Mouse (Mus musculus): ENCODE measurements around the gene Tmem164. TPM values are rescaled to one million over a fixed set of nuclear protein-coding genes. Genes with fewer than 3 reads are reported as not detected.

Gene Tmem164
- polyA plus RNA-seq (2012; fragmentation: generic; extraction: Trizol): 10 to 100 TPM in 1 of 2 experiments, 1 to 10 TPM in 1; 8.3 to 46.4 TPM

DNA sequence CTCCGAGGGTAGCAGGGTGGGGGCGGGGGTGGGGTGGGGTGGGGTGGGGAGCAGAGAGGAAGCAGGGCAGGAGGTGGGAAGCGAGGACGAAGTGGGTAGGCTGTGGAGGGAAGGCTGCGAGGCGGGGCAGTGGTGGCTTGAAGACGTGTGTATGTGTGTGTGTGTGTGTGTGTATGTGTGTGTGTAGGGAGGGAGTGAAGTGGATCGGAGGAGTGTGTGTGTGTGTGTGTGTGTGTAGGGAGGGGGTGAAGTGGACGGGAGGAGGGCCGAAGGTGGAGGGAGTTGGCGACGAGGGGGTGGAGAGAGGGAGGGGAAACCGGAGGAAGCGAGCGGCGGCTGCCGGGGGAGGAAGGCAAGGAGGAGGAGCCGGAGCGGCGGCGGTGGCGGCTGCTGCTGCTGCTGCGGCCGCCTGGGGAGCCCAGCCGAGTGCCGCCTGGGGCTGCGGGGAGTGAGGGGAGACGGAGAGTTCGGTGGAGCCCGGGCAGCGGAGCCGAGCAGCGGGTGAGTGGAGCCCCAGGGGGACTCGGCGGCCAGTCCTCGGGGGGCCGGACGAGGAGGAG lies at the start of gene Tmem164:
Gene Tmem164 (plus strand): TSS at position 351 of the 560 bp plus-strand sequence.

All from C3H10T1/2 (cell line).